Mouse (Mus musculus): ENCODE measurements around the gene C730034F03Rik. TPM values are rescaled to one million over a fixed set of nuclear protein-coding genes. Genes with fewer than 3 reads are reported as not detected.

C730034F03Rik gene
- 2.8 and 5.0 TPM in 2 replicates for polyA plus RNA-seq (2015; fragmentation: Nextera tagmentation; extraction: Ambion mirVana)

DNA sequence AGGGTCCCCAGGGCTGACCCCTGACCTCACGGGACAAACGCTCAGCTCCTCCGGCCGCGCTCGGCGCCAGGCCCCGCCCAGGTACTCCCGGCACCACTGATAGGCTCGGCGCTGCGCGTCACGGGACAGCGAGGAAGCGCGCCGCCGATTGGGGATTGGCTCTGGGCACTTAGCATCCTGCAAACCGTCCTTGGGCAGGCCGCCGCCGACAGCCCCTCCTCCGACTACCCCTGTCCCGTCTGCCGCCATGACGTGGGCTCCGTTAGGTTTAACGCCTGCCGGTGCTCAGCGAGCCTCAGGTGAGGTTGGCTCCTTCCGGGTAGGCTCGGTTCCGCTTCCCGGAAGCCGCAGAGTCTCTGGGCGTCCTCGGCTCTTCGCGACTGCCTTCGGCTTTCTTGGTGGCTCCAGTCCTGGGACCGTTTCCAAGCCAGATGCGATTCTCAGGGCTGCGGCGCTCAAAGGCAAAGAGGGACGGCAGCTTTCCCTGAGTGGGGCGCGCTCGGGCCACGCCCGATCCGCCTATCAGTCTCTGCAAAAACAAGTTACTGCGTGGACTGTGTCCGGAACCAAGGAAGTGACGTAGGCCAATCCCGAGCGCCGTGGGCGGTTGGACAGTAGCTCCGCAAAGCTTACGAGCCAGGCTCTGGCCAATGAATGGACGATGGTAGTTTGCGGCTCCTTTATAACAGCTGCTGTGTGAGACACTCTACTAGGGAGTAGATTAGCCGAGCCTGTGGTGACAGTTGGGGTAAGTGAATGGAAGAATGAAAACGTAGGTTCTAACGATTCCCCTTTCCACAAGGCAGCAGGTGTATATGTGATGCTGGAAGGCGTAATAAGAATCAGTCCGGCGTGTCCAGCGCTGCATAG, at the start of gene C730034F03Rik, which contains the start of the genes Gm44502 and Chkb:
Gene C730034F03Rik (plus strand): TSS at position 238 of the 870 bp plus-strand sequence.
Gene Gm44502 (minus strand): TSS at position 345 of the 870 bp plus-strand sequence.
Gene Chkb (minus strand): TSS at position 557 of the 870 bp plus-strand sequence.
- peak within 1 kb of the TSS; percentile 70 for H3K4me2 ChIP-seq (replicated peaks; ENCODE audit: low read depth, low read length)
- no peaks in the 10 kb centered on the region for H3K9me3 ChIP-seq (ENCODE audit: low read length)
- H3K27me3 ChIP-seq (ENCODE audit: insufficient read depth, low read length) = no peaks in the 10 kb centered on the region
- peaks cover 17% of the 10 kb centered on the region for H3K4me1 ChIP-seq (ENCODE audit: insufficient read depth, low read length)
- peak within 1 kb of the TSS; percentile 98 for H3K27ac ChIP-seq (ENCODE audit: low read length)
- peaks cover 14% of the 10 kb centered on the region for H3K36me3 ChIP-seq (ENCODE audit: insufficient read depth, low read length)
- peak; percentile 94 for ATAC-seq (ENCODE audit: low FRiP score, low TSS enrichment)
- H3K4me3 ChIP-seq (ENCODE audit: low read length) = peak within 1 kb of the TSS; percentile 90
- H3K9ac ChIP-seq (replicated peaks; ENCODE audit: low read length) = peak within 1 kb of the TSS; percentile 87
- under 1% methylated on average over 69 of the region's 70 CpGs for WGBS

DNA sequence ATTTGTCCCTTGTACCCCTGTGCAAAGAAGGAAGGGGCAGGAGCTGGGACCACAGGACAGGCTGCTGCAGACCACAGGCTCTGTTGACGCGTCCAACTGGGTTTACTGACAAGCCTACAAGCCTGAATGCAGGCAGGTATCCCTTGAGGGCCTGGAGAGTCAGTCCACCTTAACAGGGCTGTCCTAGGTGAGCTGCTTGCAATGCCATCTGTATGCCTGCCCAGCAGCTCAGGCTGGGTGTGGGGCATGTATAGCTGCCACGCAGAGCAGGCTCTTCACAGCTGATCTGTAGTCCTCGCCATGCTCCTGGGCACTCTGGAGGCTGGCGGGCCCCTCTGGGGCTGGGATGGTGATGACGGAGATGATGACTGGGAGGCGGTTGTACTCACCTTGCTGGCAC, 44.8 kb upstream of the C730034F03Rik start, which contains the start of gene Klhdc7b:
Gene Klhdc7b (plus strand): TSS at position 301 of the 400 bp plus-strand sequence.
- Histone ChIP-seq H3K4me2 (replicated peaks; ENCODE audit: low read depth, low read length) (no peak within 1 kb of the TSS), H3K4me1 (ENCODE audit: insufficient read depth, low read length) (peaks cover under 1% of the 10 kb centered on the region; the same call in 1 of the 2 replicates), H3K9ac (replicated peaks; ENCODE audit: low read length) (no peak within 1 kb of the TSS), H3K27ac (ENCODE audit: low read length) (no peak within 1 kb of the TSS), H3K4me3 (ENCODE audit: low read length) (no peak within 1 kb of the TSS), H3K36me3 (ENCODE audit: insufficient read depth, low read length) (no peaks in the 10 kb centered on the region), H3K27me3 (ENCODE audit: insufficient read depth, low read length) (peaks cover 11% of the 10 kb centered on the region), H3K9me3 (ENCODE audit: low read length) (no peaks in the 10 kb centered on the region)
- ATAC-seq (ENCODE audit: low FRiP score, low TSS enrichment) = 0 out of 2 replicates have a peak, but pooled peaks have one; percentile 9
- WGBS = 86% methylated on average over 7 of the region's 7 CpGs

DNA sequence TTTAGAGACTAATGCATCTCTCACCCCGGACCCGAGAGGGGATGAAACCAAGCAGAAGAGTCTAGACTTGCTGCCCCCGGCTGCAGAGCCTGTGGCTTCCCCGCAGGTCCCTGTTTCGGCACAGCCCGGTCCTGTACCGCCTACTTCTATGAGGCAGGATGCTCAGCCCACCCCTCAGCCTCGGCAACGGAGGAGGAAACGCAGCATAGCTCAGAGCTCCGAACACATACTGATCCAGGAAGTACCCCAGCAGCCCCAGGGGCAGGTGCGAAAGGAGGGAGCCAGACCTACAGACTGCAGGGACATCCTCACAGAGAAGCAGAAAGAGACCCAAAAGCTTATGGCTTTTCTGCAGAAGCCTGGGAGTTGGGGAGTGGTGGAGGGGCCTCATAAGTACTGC, 42.3 kb upstream of the C730034F03Rik start:
- Histone ChIP-seq H3K9me3 (ENCODE audit: low read length) (no peaks in the 10 kb centered on the region), H3K36me3 (ENCODE audit: insufficient read depth, low read length) (no peaks in the 10 kb centered on the region), H3K9ac (replicated peaks; ENCODE audit: low read length) (no peak overlapping the region), H3K4me2 (replicated peaks; ENCODE audit: low read depth, low read length) (no peak overlapping the region), H3K27ac (ENCODE audit: low read length) (no peak overlapping the region), H3K4me3 (ENCODE audit: low read length) (no peak overlapping the region), H3K4me1 (ENCODE audit: insufficient read depth, low read length) (no peaks in the 10 kb centered on the region), H3K27me3 (ENCODE audit: insufficient read depth, low read length) (no peaks in the 10 kb centered on the region)
- 44% methylated on average over 12 of the region's 12 CpGs for WGBS
- no peak for ATAC-seq (ENCODE audit: low FRiP score, low TSS enrichment)

DNA sequence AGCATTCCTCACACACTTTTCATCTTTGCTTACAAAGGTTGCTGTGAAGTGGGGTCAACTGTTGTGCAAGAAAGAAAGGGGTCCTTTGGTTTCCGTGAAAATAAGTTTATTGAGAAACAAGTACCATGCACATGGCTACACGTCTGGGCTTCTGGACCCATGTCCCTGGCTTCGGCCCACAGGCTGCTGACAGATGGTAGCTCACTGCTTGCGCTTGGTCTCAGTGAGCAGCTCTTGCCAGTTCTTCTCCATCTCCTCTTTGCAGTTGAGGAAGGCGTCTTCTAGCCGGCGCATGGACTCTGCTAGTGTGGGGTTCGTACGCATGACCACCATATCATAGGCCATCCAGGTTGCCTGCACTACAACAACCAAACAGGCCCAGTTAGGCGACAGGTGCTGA, 39.3 kb upstream of the C730034F03Rik start:
- H3K36me3 ChIP-seq (ENCODE audit: insufficient read depth, low read length) = no peaks in the 10 kb centered on the region
- no peaks in the 10 kb centered on the region for H3K4me1 ChIP-seq (ENCODE audit: insufficient read depth, low read length)
- no peak overlapping the region for H3K4me2 ChIP-seq (replicated peaks; ENCODE audit: low read depth, low read length)
- H3K9ac ChIP-seq (replicated peaks; ENCODE audit: low read length) = no peak overlapping the region
- no peak overlapping the region for H3K27ac ChIP-seq (ENCODE audit: low read length)
- H3K4me3 ChIP-seq (ENCODE audit: low read length) = no peak overlapping the region
- 94% methylated on average over 10 of the region's 10 CpGs for WGBS
- no peak for ATAC-seq (ENCODE audit: low FRiP score, low TSS enrichment)
- H3K27me3 ChIP-seq (ENCODE audit: insufficient read depth, low read length) = no peaks in the 10 kb centered on the region
- H3K9me3 ChIP-seq (ENCODE audit: low read length) = no peaks in the 10 kb centered on the region

DNA sequence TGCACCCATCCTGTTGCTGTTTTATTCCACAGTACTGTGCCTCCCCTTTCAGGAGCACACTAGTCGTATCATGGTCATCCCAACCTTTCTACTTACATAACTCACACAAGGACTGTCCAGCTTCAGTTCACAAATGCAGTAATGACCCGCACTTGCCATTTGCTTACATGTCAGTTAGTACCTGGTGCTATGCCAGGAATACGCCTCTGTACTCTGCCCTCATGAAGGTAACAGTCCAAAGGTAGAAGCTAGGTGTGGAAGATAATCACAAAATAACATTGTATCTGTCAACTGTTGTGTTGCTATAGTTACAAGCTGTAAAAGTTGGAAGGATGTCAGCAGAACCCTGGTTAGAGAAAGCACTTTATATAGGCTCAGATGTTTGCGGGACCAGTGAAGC, 32.5 kb upstream of the C730034F03Rik start:
- no peaks in the 10 kb centered on the region for H3K36me3 ChIP-seq (ENCODE audit: insufficient read depth, low read length)
- H3K4me2 ChIP-seq (replicated peaks; ENCODE audit: low read depth, low read length) = no peak overlapping the region
- no peak overlapping the region for H3K9ac ChIP-seq (replicated peaks; ENCODE audit: low read length)
- H3K4me3 ChIP-seq (ENCODE audit: low read length) = no peak overlapping the region
- no peaks in the 10 kb centered on the region for H3K27me3 ChIP-seq (ENCODE audit: insufficient read depth, low read length)
- H3K9me3 ChIP-seq (ENCODE audit: low read length) = no peaks in the 10 kb centered on the region
- ATAC-seq (ENCODE audit: low FRiP score, low TSS enrichment) = no peak
- no peak overlapping the region for H3K27ac ChIP-seq (ENCODE audit: low read length)
- 78% methylated on average over 4 of the region's 4 CpGs for WGBS
- no peaks in the 10 kb centered on the region for H3K4me1 ChIP-seq (ENCODE audit: insufficient read depth, low read length)

DNA sequence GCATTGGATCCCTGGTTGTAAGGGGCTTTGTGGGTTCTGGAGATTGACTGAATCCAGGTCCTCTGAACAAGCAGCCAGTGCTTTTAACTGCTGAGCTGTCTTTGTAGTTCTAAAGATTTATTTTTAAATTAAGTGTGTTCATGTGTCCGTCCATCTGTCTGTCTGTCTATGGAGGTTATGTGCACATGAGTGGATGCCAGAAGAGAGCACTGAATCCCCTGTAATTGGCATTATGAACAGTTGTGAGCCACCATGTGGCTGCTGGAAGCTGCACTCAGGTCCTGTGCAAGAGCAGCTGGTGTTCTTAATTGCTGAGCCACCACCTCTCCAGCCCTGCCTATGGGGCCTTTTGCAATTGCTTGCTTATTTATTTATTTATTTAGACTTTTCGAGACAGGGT, 31.2 kb upstream of the C730034F03Rik start:
- H3K27me3 ChIP-seq (ENCODE audit: insufficient read depth, low read length) = no peaks in the 10 kb centered on the region
- no peak for ATAC-seq (ENCODE audit: low FRiP score, low TSS enrichment)
- H3K4me3 ChIP-seq (ENCODE audit: low read length) = no peak overlapping the region
- no peaks in the 10 kb centered on the region for H3K4me1 ChIP-seq (ENCODE audit: insufficient read depth, low read length)
- H3K4me2 ChIP-seq (replicated peaks; ENCODE audit: low read depth, low read length) = no peak overlapping the region
- no peak overlapping the region for H3K9ac ChIP-seq (replicated peaks; ENCODE audit: low read length)
- 83% methylated on average over 2 of the region's 2 CpGs for WGBS
- no peaks in the 10 kb centered on the region for H3K36me3 ChIP-seq (ENCODE audit: insufficient read depth, low read length)
- no peaks in the 10 kb centered on the region for H3K9me3 ChIP-seq (ENCODE audit: low read length)
- no peak overlapping the region for H3K27ac ChIP-seq (ENCODE audit: low read length)

DNA sequence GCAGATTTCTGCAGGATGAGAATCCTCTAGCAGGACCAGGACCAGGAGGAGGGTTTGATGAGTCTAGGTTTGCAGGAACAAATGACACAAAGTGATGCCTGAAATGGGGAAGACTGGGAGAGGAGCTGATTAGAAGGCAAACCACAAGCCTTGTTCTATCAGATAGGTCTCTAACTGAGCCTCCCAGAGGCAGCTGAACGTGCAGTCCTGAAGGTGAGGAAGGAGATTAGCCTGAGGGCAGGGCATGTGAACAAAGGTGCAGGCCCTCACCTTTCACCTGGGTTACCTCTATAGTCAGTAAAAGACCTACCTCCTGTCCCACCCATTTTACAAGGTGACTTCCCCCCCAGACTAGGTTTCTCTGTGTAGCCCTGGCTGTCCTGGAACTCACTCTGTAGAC, 29.7 kb upstream of the C730034F03Rik start:
- no peak overlapping the region for H3K4me2 ChIP-seq (replicated peaks; ENCODE audit: low read depth, low read length)
- H3K9ac ChIP-seq (replicated peaks; ENCODE audit: low read length) = no peak overlapping the region
- no peaks in the 10 kb centered on the region for H3K27me3 ChIP-seq (ENCODE audit: insufficient read depth, low read length)
- ATAC-seq (ENCODE audit: low FRiP score, low TSS enrichment) = no peak
- no peaks in the 10 kb centered on the region for H3K9me3 ChIP-seq (ENCODE audit: low read length)
- no peak overlapping the region for H3K27ac ChIP-seq (ENCODE audit: low read length)
- H3K4me3 ChIP-seq (ENCODE audit: low read length) = no peak overlapping the region
- H3K36me3 ChIP-seq (ENCODE audit: insufficient read depth, low read length) = no peaks in the 10 kb centered on the region
- H3K4me1 ChIP-seq (ENCODE audit: insufficient read depth, low read length) = no peaks in the 10 kb centered on the region
- WGBS = 80% methylated on average over 1 of the region's 1 CpGs

DNA sequence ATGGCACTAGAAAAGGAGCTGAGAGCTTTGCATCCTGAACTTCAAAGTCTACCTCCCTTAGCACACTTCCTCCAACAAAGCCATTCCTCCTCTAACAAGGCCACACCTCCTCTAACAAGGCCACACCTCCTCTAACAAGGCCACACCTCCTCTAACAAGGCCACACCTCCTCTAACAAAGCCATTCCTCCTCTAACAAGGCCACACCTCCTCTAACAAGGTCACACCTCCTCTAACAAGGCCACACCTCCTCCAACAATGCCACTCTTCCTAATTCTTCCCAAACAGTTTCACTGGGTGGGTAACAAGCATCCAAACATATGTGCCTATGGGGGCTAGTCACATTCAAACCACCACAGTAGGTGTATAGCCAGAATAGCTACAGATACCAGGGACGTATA, 26.9 kb upstream of the C730034F03Rik start:
- Histone ChIP-seq H3K4me3 (ENCODE audit: low read length) (no peak overlapping the region), H3K9ac (replicated peaks; ENCODE audit: low read length) (no peak overlapping the region), H3K4me2 (replicated peaks; ENCODE audit: low read depth, low read length) (no peak overlapping the region), H3K27me3 (ENCODE audit: insufficient read depth, low read length) (no peaks in the 10 kb centered on the region), H3K27ac (ENCODE audit: low read length) (no peak overlapping the region), H3K9me3 (ENCODE audit: low read length) (no peaks in the 10 kb centered on the region; the same call in 1 of the 2 replicates), H3K4me1 (ENCODE audit: insufficient read depth, low read length) (no peaks in the 10 kb centered on the region), H3K36me3 (ENCODE audit: insufficient read depth, low read length) (no peaks in the 10 kb centered on the region)
- WGBS = 88% methylated on average over 1 of the region's 1 CpGs
- ATAC-seq (ENCODE audit: low FRiP score, low TSS enrichment) = no peak

DNA sequence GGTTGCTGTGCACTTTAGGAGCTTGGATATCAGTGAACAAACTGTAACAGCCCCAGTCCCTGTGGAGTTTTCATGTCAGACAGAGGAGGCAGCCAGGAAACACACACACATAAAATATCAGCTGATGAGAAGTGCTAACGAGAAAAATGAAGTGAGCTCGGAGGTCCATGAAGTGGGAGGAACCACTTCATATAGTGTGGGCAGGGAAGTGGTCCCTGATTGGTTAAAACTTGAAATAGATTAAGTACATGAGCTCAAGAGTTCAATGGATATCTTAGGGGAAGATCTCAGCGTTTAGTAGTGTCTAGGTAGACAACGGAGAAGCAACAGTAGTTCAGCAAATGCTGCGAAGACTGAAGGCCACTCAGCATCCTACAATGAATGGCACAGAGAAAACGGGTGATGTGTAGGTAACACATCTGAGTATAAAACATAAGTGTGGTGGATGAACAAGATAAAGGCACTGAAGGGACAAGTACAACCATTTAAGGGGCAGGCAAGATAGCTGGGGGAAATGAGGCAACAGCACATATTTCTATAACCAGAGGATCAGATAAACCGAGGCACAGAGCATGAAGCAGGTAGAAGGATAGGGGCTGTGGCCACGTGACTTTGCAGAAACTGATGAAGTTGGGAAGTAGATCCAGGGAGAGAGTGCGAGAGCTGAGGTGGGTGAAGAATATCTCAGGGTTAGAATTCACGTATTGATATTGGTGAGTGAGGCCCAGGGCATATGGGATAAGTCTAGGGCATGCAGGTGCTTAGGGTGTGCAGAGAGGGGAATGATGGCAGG, 24.4 kb upstream of the C730034F03Rik start:
- Histone ChIP-seq H3K4me2 (replicated peaks; ENCODE audit: low read depth, low read length) (no peak overlapping the region), H3K27ac (ENCODE audit: low read length) (no peak overlapping the region), H3K4me3 (ENCODE audit: low read length) (no peak overlapping the region), H3K27me3 (ENCODE audit: insufficient read depth, low read length) (no peaks in the 10 kb centered on the region), H3K9me3 (ENCODE audit: low read length) (peaks cover 14% of the 10 kb centered on the region), H3K4me1 (ENCODE audit: insufficient read depth, low read length) (no peaks in the 10 kb centered on the region), H3K9ac (replicated peaks; ENCODE audit: low read length) (no peak overlapping the region), H3K36me3 (ENCODE audit: insufficient read depth, low read length) (no peaks in the 10 kb centered on the region)
- 76% methylated on average over 10 of the region's 10 CpGs for WGBS
- ATAC-seq (ENCODE audit: low FRiP score, low TSS enrichment) = no peak

All from kidney, embryonic 16.5 days (tissue).